Mouse (Mus musculus) limb, embryonic 10.5 days (tissue): ENCODE data around the gene Prx. TPM values are rescaled to one million over a fixed set of nuclear protein-coding genes. Genes with fewer than 3 reads are reported as not detected.

Experiments
- DNase-seq: peaks from one replicate; pipeline ENCODE4 v3.0.0-alpha.2; 2017; ENCODE audit warnings: low spot score
- H3K27ac ChIP-seq: fragments of 300-500 bp; sonication (generic); 2 replicates; pipeline ENCODE4 v1.5.1; 2016; ENCODE audit warnings: mild to moderate bottlenecking
- H3K27me3 ChIP-seq: fragments of 300-500 bp; sonication (generic); 2 replicates; pipeline ENCODE4 v1.6.1; 2016; ENCODE audit warnings: low read depth, mild to moderate bottlenecking; ENCODE audit not compliant: poor library complexity, severe bottlenecking
- H3K36me3 ChIP-seq: fragments of 300-500 bp; sonication (generic); 2 replicates; pipeline ENCODE4 v1.6.1; 2016; ENCODE audit warnings: mild to moderate bottlenecking, moderate library complexity
- H3K4me1 ChIP-seq: fragments of 300-500 bp; sonication (generic); 2 replicates; pipeline ENCODE4 v1.6.1; 2016
- H3K4me3 ChIP-seq: fragments of 300-500 bp; sonication (generic); 2 replicates; pipeline ENCODE4 v1.5.1; 2016; ENCODE audit warnings: mild to moderate bottlenecking, moderate library complexity
- H3K9me3 ChIP-seq: fragments of 300-500 bp; sonication (generic); replicated peaks from 2 replicates; pipeline ENCODE4 v1.6.1; 2016; ENCODE audit warnings: mild to moderate bottlenecking
- WGBS: fragments of 180-500 bp; shearing (Covaris S2); methylation state at CpG from one replicate; pipeline ENCODE4 v1.1.7; 2016; 5-methylcytosine and 5-hydroxymethylcytosine counted together
- polyA plus RNA-seq: library from polyadenylated mRNA; unstranded; fragments of >200 nt; fragmentation: Nextera tagmentation; extraction: Ambion mirVana; gene quantifications from 2 replicates; pipeline ENCODE4 v1.2.1, GENCODE M21; 2016

Prx gene
- polyA plus RNA-seq, 1 experiment from 2014 or later: 4.3 TPM

DNA sequence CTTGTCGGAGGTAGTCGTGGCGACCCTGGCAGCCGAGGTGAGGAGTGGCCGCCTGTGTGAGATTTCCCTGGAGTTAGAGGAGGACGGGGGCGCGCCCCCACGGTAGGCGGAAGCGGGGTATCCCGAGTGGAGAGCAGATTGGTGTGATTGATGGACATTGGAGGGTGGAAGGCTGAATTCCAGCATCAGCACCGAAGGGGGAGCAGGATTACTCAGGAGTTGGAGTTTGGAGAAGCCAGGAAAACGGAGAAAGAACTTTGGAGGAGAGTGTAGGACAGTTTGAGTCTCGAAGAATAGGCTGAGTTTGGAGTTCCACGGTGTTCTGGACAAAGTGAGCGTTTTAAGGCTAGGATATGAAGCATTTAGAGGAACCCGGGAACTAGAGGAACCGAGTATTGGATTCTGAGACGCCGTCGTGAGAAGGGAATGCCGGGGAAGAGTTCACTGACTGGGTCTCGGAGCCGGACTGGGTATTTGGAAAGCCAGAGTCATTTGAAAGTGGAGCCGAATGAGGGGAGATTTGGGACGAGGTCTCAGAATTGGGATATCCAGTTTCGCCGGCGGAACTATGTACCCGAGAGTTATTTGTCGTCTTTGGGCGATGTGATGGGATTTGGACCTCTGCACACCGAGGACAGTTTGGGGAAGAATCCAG lies 25.2 kb upstream of the Prx start:
- Histone ChIP-seq H3K9me3 (no peaks in the 10 kb centered on the region), H3K4me3 (peak overlapping the region; percentile 82)
- WGBS: under 1% methylated on average over 34 of the region's 34 CpGs

DNA sequence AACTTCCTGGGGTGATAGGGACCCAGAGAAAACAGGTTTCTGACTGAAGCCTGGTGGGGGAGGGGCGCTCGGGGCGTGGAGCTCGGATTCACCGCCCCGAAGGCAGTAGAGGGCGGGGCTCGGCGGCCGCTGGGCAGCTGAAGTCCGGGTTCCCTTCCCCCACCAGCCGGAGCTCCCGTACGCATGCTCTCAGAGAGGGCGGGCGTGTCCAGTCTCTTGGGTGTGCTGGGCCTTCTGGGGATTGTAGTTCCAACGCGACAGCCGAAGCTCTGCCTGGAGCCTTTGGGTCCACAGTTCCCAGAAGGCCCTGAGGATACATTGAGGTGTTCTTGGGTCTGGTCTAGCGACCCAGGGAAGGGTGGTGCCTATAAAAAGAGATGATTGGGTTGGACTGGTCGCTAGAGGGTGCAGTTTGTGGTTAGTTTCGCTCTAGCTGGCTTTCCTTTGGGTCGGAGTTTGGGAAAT lies 24.6 kb upstream of the Prx start:
- under 1% methylated on average over 23 of the region's 23 CpGs for WGBS
- Histone ChIP-seq H3K27me3 (no peaks in the 10 kb centered on the region), H3K36me3 (peaks cover 28% of the 10 kb centered on the region), H3K4me1 (peaks cover 20% of the 10 kb centered on the region), H3K4me3 (peak overlapping the region; percentile 82), H3K9me3 (no peaks in the 10 kb centered on the region), H3K27ac (peak overlapping the region; percentile 91)
- DNase-seq: peak; percentile 94

More for the DNA sequence above, 25.2 kb upstream of the Prx start:
- Histone ChIP-seq H3K27me3 (no peaks in the 10 kb centered on the region), H3K36me3 (peaks cover 28% of the 10 kb centered on the region), H3K4me1 (peaks cover 20% of the 10 kb centered on the region), H3K27ac (peak overlapping the region; percentile 91)
- DNase-seq: no peak

DNA sequence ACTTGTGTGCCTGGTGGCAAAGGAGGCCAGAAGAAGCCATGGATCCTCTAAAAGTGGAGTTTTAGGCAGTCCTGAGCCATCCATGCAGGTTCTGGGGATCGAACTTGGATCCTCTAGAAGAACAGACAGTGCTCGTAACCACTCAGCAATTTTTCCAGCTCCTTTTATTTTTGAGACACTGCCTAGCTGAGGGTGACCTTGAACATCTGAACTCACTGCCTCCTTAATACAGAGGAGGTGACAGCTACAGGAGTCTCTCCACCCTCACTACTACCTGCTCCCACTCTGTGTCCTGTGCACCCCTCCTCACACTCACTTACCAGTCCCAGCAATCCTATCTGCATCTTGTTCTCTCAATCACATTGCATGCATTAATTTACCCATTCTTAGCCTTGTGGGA lies 23.5 kb upstream of the Prx start:
- no peaks in the 10 kb centered on the region for H3K9me3 ChIP-seq
- H3K4me1 ChIP-seq: peaks cover 22% of the 10 kb centered on the region
- H3K4me3 ChIP-seq: 0 out of 2 replicates have a peak overlapping the region, but pooled peaks have one; percentile 82
- peak overlapping the region; percentile 91; the same call in 1 of the 2 replicates for H3K27ac ChIP-seq
- H3K36me3 ChIP-seq: peaks cover 28% of the 10 kb centered on the region
- DNase-seq: no peak
- H3K27me3 ChIP-seq: no peaks in the 10 kb centered on the region
- WGBS: 95% methylated on average over 2 of the region's 2 CpGs

DNA sequence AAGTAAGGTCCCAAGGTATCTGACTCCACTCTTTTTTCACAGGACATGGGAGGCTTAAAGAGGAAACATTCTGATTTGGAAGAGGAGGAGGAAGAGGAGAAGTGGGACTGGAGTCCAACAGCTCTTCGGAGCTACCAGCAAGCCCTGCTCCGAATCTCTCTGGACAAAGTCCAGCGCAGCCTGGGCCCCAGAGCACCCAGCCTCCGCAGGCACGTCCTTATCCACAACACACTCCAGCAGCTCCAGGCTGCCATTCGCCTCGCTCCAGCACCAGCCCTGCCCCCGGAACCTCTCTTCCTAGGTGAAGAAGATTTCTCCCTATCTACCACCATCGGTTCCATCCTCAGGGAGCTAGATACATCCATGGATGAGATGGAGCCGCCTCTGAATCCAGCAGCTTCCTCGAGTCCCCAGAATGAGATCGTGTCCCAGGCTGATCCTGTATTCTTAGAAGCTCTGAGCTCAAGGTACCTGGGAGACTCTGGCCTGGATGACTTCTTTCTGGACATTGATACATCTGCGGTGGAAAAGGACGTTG lies 23.0 kb upstream of the Prx start:
- Histone ChIP-seq H3K9me3 (no peaks in the 10 kb centered on the region), H3K4me3 (no peak overlapping the region), H3K27ac (no peak overlapping the region), H3K4me1 (peaks cover 27% of the 10 kb centered on the region), H3K27me3 (no peaks in the 10 kb centered on the region), H3K36me3 (peaks cover 28% of the 10 kb centered on the region)
- WGBS: 94% methylated on average over 14 of the region's 14 CpGs
- DNase-seq: no peak

DNA sequence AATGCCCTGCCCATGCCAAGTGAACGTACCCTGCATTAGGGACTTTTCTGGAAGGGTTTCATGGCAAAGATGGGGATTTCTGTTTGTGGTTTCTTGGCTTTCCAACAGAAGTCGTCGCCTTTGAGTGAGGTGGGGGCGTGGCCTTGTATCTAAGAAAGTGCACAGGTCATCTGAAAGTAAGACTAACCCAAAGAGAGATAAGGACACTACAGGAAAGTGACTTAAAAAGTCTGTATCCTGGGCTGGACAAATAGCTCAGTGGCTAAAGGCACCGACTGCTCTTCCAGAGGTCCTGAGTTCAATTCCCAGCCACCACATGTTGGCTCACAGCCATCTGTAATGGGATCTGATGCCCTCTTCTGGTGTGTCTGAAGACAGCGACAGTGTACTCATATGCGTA lies 20.6 kb upstream of the Prx start:
- Histone ChIP-seq H3K27ac (no peak overlapping the region), H3K36me3 (peaks cover 28% of the 10 kb centered on the region), H3K4me1 (peaks cover 35% of the 10 kb centered on the region), H3K9me3 (no peaks in the 10 kb centered on the region), H3K27me3 (no peaks in the 10 kb centered on the region), H3K4me3 (no peak overlapping the region)
- DNase-seq: no peak
- WGBS: 83% methylated on average over 7 of the region's 7 CpGs

DNA sequence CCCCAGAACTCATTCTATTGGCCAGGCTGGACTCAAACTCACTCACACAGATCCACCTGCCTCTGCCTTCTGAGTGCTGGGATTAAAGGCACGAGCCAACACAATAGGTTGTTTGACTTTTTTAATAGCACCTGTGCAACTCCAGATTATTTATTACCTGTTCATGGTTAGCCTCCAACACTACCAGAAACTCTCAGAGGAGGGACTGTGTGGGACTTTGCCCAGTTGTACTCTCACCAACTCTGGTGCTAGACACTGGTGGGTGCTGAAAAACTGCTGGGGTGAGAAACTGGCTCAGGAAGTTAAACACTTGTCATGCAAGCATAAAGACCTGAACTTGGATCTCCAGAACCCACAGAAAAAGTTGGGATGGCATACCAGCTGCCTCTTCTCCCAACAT lies 19.4 kb upstream of the Prx start:
- peaks cover 28% of the 10 kb centered on the region for H3K36me3 ChIP-seq
- DNase-seq: no peak
- H3K4me3 ChIP-seq: no peak overlapping the region
- no peaks in the 10 kb centered on the region for H3K27me3 ChIP-seq
- H3K9me3 ChIP-seq: no peaks in the 10 kb centered on the region
- peaks cover 35% of the 10 kb centered on the region for H3K4me1 ChIP-seq
- 85% methylated on average over 1 of the region's 1 CpGs for WGBS
- no peak overlapping the region for H3K27ac ChIP-seq

DNA sequence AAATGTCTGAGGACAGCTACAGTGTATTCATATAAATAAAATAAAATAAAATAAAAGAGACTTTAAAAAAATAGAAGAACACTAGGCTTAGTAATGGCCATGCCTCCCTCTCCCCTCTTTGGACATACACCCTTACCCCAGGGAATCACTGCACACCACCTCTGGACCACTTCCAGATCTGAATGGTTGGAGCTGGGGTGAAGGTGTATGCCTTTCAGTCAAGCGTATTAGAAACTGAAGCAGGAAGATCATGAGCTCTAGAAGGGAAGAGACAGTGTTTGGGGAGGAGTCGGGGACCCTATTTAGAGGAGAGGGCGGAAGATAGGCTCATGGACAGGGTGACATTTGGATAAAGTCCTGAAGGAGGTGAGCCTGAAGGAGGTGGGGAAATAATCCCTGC lies 18.6 kb upstream of the Prx start:
- Histone ChIP-seq H3K27me3 (no peaks in the 10 kb centered on the region), H3K27ac (peak overlapping the region; percentile 82), H3K4me3 (0 out of 2 replicates have a peak overlapping the region, but pooled peaks have one; percentile 47), H3K36me3 (peaks cover 28% of the 10 kb centered on the region), H3K9me3 (no peaks in the 10 kb centered on the region), H3K4me1 (peaks cover 29% of the 10 kb centered on the region)
- no peak for DNase-seq
- 72% methylated on average over 3 of the region's 3 CpGs for WGBS

DNA sequence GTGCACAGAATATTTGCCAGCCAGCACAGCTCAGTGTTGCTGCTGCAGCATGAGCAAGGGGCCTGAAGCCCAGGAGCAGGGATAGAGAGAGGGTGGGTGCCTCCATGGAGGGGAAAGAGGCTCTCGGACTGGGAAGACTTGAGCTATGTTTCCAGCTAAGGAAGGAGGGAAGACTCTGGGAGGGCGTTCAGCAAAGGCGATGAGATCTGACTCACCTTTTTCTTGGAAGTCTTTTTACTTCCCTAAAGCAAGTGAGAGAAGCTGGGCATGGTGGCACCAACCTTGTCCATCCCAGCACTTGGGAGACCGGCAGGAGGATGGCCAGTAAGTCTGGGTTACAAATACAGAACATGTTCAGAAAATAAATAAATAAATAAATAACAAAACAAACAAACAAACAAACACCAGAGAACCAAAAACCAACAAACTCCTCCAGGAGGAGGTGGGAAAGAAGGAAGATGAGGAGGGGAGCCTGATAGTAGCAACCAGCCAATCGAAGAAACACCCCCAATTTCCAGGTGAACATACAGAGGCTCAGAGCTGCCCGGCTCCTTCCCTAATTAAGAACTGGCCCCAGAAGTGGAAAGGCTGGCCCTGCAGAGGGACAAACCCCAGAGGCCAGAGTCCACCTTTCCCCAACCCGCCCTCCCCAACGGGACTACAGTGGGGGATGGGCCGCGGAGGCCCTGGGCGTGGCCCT lies 18.0 kb upstream of the Prx start:
- no peaks in the 10 kb centered on the region for H3K27me3 ChIP-seq
- DNase-seq: no peak
- H3K36me3 ChIP-seq: peaks cover 24% of the 10 kb centered on the region
- WGBS: 12% methylated on average over 11 of the region's 11 CpGs
- peak overlapping the region; percentile 82 for H3K27ac ChIP-seq
- peak overlapping the region; percentile 47 for H3K4me3 ChIP-seq
- no peaks in the 10 kb centered on the region for H3K9me3 ChIP-seq
- peaks cover 29% of the 10 kb centered on the region for H3K4me1 ChIP-seq

DNA sequence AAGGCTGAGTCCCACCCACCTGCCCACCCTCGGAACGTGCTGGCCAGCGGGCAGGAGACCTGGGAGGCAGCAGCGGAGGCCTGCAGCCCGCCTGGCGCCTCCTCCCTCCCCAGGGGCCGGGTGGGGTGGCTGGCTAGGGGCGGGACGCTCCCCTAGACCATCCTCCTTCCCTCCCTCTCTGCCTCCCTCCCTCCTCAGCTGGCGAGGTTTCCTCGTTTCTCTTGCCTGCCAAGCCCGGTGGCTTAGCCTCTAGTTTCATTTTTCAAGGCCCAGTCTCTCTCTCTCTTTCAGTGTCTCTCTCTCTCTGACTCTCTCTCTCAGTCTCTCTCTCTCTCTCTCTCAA lies 17.5 kb upstream of the Prx start:
- DNase-seq: peak; percentile 88
- H3K27ac ChIP-seq: peak overlapping the region; percentile 82
- H3K4me1 ChIP-seq: peaks cover 31% of the 10 kb centered on the region
- peak overlapping the region; percentile 47 for H3K4me3 ChIP-seq
- H3K9me3 ChIP-seq: no peaks in the 10 kb centered on the region
- 0% methylated on average over 11 of the region's 12 CpGs for WGBS
- peaks cover 18% of the 10 kb centered on the region for H3K36me3 ChIP-seq
- H3K27me3 ChIP-seq: no peaks in the 10 kb centered on the region

DNA sequence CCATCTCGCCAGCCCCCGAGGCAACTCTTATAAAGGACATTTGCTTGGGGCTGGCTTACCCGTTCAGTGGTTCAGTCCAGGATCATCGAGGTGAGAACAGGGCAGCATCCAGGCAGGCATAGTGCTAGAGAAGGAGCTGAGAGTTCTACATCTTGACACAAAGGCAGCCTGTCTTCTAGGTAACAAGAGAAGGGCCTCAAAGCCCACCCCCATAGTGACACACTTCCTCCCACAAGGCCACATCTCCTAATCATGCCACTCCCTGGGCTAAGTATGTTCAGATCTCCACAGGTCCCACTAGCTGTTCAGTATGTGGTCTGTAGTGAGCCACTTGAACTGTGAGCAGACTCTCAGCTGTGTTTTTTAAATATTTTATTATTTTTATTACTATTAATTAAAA lies 15.3 kb upstream of the Prx start:
- H3K27ac ChIP-seq: no peak overlapping the region
- no peaks in the 10 kb centered on the region for H3K36me3 ChIP-seq
- no peaks in the 10 kb centered on the region for H3K9me3 ChIP-seq
- peaks cover 37% of the 10 kb centered on the region for H3K4me1 ChIP-seq
- no peak for DNase-seq
- H3K27me3 ChIP-seq: no peaks in the 10 kb centered on the region
- no peak overlapping the region for H3K4me3 ChIP-seq
- WGBS: 83% methylated on average over 4 of the region's 4 CpGs

DNA sequence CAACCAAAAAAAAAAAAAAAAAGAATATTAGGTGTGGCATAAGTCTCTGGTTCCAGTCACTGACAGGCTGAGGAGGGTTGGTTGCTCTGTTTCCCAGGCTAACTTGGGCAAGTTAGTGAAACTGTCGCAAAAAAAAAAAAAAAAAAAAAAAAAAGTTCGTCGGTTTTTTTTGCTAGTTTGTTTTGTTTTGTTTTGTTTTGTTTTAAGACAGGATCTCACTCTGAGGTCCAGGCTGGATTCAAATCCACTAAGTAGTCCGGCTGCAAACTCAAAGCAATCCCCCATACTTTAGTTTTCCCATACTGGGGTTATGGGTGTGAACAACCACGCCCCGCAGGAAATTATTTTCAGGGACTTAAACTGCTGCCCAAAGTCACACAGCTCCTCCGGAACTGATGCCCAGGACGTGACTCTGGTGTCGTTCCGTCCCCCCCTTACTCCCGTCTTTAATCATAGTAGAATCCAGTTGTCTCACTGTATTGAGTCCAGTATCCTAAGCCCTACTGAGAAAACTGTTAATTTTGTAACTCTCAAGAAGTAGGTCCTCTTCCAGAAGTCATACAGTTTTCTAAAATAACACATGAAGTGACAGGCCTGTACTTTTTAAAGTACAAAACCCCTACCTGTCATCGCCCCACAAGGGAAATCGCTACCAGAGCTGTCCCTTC lies 12.9 kb upstream of the Prx start:
- peak overlapping the region; percentile 98 for H3K27ac ChIP-seq
- 5% methylated on average over 13 of the region's 13 CpGs for WGBS
- H3K27me3 ChIP-seq: no peaks in the 10 kb centered on the region
- H3K4me1 ChIP-seq: peaks cover 52% of the 10 kb centered on the region
- no peaks in the 10 kb centered on the region for H3K9me3 ChIP-seq
- H3K4me3 ChIP-seq: peak overlapping the region; percentile 82
- H3K36me3 ChIP-seq: peaks cover 9% of the 10 kb centered on the region
- no peak for DNase-seq

DNA sequence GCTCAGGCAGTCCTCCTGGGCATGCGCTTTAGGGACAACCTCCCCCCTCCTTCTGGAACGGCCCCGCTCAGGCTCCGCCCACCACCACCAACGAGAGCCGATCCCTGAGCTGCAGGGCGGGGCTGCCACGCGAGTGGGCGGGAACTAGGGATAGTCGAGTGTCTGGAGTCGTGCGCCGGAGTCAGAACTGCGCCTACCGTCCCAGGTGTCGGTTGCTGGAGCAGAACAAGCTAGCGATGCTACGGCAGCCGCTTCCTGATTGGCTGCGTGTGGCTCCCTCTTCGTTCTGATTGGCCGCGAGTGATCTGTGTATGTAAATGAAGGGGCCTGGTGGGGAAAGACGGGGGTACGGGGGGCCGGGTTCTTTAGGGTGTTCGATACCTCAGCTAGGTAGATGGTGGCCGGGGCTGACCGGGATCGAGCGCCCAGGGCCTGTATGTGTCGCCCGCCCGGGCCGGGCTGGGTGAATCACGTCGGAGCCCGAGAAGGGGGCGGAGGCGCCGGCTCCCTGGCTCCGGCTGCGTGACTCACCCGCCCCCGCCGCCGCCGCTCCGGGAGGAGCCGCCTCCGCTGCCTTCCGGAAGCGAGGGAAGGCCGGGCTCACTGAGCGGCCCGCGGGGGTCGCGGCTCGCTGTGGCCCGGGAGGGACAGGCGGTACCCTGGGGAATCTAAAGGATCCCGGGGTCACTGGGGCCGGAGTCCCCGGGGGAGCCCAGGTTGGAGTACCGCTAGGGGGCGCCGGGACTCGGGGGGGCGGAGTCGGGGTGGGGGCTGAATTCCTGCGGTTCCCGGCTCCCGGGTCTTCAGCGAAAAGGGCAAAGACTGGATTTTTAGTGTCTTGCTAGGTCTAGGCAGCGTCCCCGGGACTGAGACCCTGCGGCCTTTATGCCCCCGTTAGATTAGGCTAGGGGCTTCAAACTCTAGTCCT lies 12.1 kb upstream of the Prx start, which contains the start of gene Sertad1:
Gene Sertad1, plus strand, starts transcription at position 141 of the 928 bp plus-strand sequence.
- Histone ChIP-seq H3K27me3 (no peaks in the 10 kb centered on the region), H3K36me3 (peaks cover 9% of the 10 kb centered on the region), H3K4me1 (peaks cover 49% of the 10 kb centered on the region), H3K4me3 (peak within 1 kb of the TSS; percentile 82), H3K27ac (peak within 1 kb of the TSS; percentile 98), H3K9me3 (no peaks in the 10 kb centered on the region)
- WGBS: under 1% methylated on average over 80 of the region's 80 CpGs
- peak; percentile 99 for DNase-seq
